Mouse (Mus musculus) Patski (cell line): Measurements from ENCODE around the gene Tmem245. TPM values are rescaled to one million over a fixed set of nuclear protein-coding genes. Genes with fewer than 3 reads are reported as not detected.
A peak's percentile ranks its signal among the peaks of the same experiment; 100 is the strongest.

Experiments
- ATAC-seq: fragments of 100-300 bp; one replicate; pipeline ENCODE4 v1.8.0; 2021
- CTCF ChIA-PET: fragments of 350-600 bp; sonication (Branson Sonifier 250); formaldehyde crosslinking; loops from one replicate; lab custom pipeline; 2022; ENCODE audit warnings: inconsistent platforms; lab: Charles Lee
- POLR2A ChIA-PET: fragments of 350-600 bp; sonication (Branson Sonifier 250); formaldehyde crosslinking; loops from one replicate; lab custom pipeline; 2022; ENCODE audit warnings: antibody characterized with exemption, inconsistent platforms; lab: Charles Lee
- DNase-seq: peaks from one replicate; pipeline ENCODE4 v3.0.0-alpha.2; 2011; ENCODE audit warnings: low read depth, low spot score
- H3K27me3 ChIP-seq: fragments of 371-371 bp; one replicate; pipeline ENCODE4 v1.5.1; 2021
- CTCF ChIP-seq: fragments of 100-300 bp; IDR thresholded peaks from one replicate; pipeline ENCODE4 v1.5.1; 2021
- in situ Hi-C: fragments of 300-500 bp; cut with MboI; formaldehyde crosslinking; loops from 3 replicates; pipeline ENCODE4 v1.11.1; 2018; ENCODE audit warnings: low pct_unique_long_range_greater_than_20kb, mixed read lengths
- polyA plus RNA-seq: library from polyadenylated mRNA; unstranded; gene quantifications from one replicate; pipeline ENCODE4 v1.2.3, GENCODE M21; 2021

The Tmem245 gene
- polyA plus RNA-seq, 1 experiment from 2014 or later, result 19.1 TPM

GRCm38 (mm10) chr4:56828932-56829331 is 118.3 kb downstream of the Tmem245 start:
- CTCF ChIA-PET, result interaction anchor here (0.8 to 1.8 kb wide), 7 partner anchors 9 to 25 kb away, joined by 3 to 8 read pairs (median 3); no protein-coding TSS in a partner anchor
- in situ Hi-C loops, result no loop called here

GRCm38 (mm10) chr4:56824231-56824630 is 123.0 kb downstream of the Tmem245 start:
- ATAC-seq, result no peak
- ChIA-PET POLR2A (no interaction called here), CTCF (interaction anchor here (0.9 kb wide), 1 partner anchor 25 kb away, joined by 3 read pairs; no protein-coding TSS in a partner anchor)
- H3K27me3 ChIP-seq, result no peaks in the 10 kb centered on the region
- in situ Hi-C loops, result no loop called here
- DNase-seq, result no peak
- TF ChIP-seq CTCF, result no peak

More at GRCm38 (mm10) chr4:56828932-56829331, 118.3 kb downstream of the Tmem245 start:
- POLR2A ChIA-PET, result interaction anchor here (0.9 kb wide), 1 partner anchor 26 kb away, joined by 3 read pairs; no protein-coding TSS in a partner anchor
- peak; percentile 27 for DNase-seq
- H3K27me3 ChIP-seq, result no peaks in the 10 kb centered on the region
- no peak for TF ChIP-seq CTCF
- ATAC-seq, result peak; percentile 85

- CTCF ChIA-PET, result interaction anchor here (0.9 to 1.8 kb wide), 7 partner anchors 9 to 47 kb away, joined by 3 to 19 read pairs (median 4); partner anchors contain the start of genes Elp1 and Fam206a
- no peaks in the 10 kb centered on the region for H3K27me3 ChIP-seq
- POLR2A ChIA-PET, result no interaction called here
- in situ Hi-C loops, result no loop called here
- peak; percentile 49 for TF ChIP-seq CTCF
- DNase-seq (no peak), ATAC-seq (no peak)
These were observed 127.2 kb downstream of the Tmem245 start for GRCm38 (mm10) chr4:56820017-56820550.

Other genes starting within 250 kb of the Tmem245 start
- 0.05 TPM for gene Gm26657, start 207.4 kb downstream of the Tmem245 start, polyA plus RNA-seq
- gene Actl7b, start 206.0 kb downstream of the Tmem245 start, polyA plus RNA-seq, result not detected
- not detected for gene Actl7a, start 204.0 kb downstream of the Tmem245 start, polyA plus RNA-seq
- 21.0 TPM for gene Elp1, start 145.1 kb downstream of the Tmem245 start, polyA plus RNA-seq
- 15.1 TPM for gene Fam206a, start 145.1 kb downstream of the Tmem245 start, polyA plus RNA-seq
- gene Ctnnal1, start 82.2 kb downstream of the Tmem245 start, polyA plus RNA-seq, result 33.7 TPM
- not detected for gene Frrs1l, start 43.0 kb upstream of the Tmem245 start, polyA plus RNA-seq
- gene Epb41l4b, start 196.0 kb upstream of the Tmem245 start, polyA plus RNA-seq, result 0.22 TPM